Mouse (Mus musculus) thymus, postnatal 0 days (tissue): ENCODE data around the gene Palm2. TPM values are rescaled to one million over a fixed set of nuclear protein-coding genes. Genes with fewer than 3 reads are reported as not detected.

Experiments used
- DNase-seq: peaks from one replicate; pipeline ENCODE4 v3.0.0-alpha.2; 2015; ENCODE audit warnings: low spot score
- polyA plus RNA-seq: library from polyadenylated mRNA; unstranded; fragments of >200 nt; fragmentation: Nextera tagmentation; extraction: Ambion mirVana; gene quantifications from 2 replicates; pipeline ENCODE4 v1.2.1, GENCODE M21; 2015

The Palm2 gene
- polyA plus RNA-seq, 1 experiment from 2014 or later = 0.22 TPM

DNA sequence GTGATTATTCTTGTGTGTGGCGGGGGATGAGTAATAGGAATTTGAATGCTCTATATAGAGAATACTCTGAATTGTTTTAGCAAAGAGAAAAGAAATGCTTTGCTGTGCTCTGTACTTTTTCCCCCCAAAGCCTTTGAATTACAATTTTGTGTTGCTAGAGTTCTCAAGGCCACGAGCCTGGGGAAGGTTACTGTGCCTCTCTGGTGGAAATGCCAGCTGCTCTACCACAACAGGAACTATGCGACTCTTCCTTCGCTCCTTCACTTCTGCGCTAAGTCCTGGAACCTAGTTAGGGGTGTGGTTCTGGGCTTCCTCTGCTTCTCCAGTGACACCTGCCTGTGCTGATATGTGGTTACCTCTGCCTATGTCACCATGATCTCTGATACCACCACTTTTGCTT is 178.7 kb downstream of the Palm2 start:
- peak; percentile 25 for DNase-seq

DNA sequence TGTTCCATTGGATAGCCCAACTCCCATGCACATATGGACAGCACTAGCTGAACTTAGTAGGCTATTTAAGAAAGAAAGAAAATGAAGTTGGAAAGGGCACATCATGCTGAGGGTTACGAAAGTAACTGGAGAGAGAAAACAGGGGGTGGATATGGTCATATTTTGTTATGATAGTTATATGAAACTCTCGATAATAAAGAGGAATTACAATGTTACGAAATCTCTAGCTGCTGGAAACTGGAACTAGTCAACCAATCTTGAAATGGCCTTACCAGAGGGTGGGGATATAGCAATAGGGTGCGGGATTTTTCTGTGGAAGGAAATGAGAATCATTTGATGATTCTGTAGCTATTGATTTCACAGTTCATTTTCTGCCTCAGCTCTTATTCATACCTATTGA is 180.6 kb downstream of the Palm2 start:
- no peak for DNase-seq

DNA sequence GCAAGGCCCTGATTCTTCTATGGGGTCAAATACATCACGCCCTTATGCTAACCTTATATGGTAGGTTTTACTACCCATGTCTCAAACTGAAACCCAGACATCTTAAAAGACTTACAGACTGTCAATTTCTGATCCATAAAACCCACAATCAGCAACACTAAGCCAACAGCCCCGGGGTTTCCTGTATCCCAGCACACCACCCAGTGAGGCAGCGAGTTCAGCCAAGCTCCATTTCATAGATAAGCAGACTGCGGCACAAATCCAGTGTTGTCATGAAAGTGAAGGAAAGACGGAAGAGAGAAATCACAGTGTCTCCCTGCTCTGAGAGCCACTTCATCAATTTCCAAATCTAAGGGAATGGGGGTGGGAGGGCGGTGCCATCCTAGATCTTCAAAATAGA is 184.7 kb downstream of the Palm2 start:
- no peak for DNase-seq

DNA sequence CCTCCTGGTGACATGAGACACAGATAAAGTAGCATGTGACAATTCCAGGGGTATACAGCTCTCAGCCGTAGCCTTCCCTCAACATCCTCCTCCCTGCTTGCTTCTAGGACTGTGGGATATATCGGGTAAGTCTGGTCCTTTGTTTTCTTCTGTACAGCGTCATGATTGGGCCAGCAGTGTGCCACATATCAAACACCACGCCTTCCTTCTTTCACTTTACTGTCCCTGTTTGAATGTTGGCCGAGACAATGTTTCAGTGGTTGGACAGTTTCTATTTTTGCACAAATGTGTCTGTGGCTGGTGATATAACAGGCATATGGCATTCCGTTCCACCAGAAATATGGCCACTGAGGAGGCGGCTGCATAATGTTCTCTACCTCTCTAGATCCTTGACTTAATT is 188.8 kb downstream of the Palm2 start:
- DNase-seq = no peak

DNA sequence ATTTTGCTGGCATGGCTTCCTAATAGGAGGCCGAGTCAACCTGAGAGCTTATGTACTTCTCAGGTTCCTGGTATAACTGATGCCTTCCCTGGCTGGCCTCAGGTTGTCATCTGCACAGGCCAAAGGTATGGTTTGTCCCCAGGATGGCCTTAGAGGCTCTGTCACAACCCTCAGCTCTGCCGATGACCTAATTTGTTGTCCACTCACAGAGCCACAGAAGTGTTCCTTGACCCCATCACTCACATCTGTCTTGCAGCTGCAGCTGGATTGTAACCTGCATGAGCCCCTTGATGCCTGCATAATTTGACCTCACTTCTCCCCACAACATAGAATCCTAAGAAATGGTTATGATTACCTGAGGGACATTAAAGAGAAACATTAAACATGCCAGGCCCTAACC is 190.8 kb downstream of the Palm2 start:
- no peak for DNase-seq

DNA sequence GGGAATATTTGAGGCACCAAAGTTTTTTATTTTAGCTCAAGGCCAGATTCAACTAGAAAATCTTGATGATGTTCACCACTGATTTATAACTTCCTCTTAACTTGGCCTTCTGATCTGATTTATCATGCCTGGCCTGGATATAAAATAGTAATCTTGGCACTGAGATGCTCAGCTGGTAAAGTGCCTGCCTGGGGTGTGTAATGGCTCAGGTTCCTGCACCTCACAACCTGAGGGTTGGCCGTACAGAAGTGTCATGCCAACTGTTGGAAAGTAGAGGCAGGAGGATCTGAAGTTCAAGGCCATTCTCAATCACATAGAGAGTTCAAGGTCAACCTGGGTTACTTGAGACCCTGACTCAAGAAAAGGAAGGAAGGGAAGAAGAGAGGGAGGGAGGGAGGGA is 191.3 kb downstream of the Palm2 start:
- DNase-seq = no peak

DNA sequence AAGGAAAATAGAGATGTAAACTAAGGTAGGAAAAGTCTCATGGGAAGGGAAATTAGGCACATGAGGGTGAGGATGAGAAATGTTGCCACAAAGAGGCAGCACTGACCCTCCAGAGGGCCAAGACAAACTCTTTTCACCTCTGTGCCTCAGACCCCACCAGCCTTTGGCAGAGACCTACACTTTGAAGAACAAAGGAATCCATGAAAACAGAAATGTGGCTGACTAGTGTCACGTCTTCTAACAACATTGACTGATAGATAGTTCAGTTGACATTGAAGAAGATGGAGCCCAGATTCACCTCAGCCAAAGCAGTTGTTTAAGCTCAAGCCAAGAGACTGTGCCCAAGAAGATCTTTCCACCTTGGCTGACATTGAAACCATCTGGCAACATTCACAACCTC is 191.7 kb downstream of the Palm2 start:
- no peak for DNase-seq

DNA sequence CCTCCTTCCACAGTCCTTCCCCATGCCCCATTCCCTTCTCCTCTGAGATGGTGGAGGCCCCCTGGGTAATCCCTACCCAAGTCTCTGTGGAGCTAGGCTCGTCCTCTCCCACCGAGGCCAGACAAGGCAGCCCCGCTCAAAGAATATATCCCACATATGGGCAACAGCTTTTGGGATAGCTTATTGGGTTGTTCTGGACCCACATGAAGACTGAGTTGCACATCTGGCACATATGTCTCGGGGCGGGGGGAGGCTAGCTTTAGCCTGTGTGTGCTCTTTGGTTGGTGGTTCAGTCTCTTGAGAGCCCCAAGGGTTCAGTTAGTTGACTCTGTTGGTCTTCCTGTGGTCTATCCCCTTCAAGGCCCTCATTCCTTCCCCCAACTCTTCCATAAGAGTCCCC is 192.9 kb downstream of the Palm2 start:
- DNase-seq = no peak

DNA sequence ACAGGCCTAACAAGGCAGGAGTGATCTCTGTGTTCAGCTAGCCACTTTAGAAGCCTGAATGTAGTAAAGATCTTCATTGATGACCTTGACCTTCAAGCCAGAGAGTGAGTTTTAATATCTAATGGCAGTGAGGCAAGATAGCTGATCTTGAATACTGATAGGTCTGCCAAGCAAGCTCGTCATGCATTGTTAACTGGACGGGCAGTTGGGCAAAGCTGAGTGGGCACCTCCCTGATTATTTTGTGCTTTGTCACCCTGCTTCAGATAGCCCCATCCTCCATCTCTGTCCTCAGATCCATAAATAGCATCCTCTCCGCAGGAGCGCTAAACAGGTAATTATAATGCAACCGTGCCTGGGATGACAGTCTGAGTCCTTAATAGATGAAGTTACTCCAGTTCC is 198.3 kb downstream of the Palm2 start:
- no peak for DNase-seq

DNA sequence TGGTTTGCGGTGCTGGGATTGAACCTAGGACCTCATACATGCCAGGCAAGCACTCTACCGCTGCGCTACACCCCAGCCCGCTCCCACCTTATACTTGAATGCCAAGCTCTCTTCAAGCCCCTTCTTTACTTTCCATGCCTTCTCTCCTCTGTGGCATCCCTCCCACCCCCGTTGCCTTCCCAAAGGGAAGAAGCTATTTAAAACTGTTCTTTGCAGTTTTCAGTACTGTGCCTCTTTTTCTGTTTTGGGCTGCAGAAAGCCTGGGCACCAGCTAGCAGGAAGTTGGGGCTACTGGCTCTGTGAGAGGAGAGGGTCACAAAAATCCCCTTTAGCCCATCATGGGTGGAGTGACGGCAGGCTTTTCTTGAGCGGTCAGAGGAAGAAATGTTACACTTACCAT is 199.0 kb downstream of the Palm2 start:
- DNase-seq = no peak

DNA sequence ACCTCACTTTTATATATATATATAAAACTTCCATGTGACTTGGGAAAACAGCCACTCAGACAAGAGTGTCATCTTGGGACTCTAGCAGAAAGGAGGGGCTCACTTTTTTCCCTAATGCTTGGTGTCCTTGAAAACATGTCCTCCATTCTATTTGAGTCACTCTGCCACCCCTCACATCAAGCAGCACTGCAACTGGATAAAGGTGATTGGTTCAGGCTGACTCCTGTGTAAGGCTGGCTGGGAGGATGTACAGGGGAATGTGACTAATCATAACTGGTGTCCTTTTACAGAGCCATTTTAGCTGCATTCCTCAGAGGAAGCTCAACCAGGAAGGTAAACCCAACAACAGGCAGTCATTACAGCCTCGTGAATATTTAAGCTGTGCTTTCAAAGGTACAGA is 200.9 kb downstream of the Palm2 start:
- DNase-seq = no peak

DNA sequence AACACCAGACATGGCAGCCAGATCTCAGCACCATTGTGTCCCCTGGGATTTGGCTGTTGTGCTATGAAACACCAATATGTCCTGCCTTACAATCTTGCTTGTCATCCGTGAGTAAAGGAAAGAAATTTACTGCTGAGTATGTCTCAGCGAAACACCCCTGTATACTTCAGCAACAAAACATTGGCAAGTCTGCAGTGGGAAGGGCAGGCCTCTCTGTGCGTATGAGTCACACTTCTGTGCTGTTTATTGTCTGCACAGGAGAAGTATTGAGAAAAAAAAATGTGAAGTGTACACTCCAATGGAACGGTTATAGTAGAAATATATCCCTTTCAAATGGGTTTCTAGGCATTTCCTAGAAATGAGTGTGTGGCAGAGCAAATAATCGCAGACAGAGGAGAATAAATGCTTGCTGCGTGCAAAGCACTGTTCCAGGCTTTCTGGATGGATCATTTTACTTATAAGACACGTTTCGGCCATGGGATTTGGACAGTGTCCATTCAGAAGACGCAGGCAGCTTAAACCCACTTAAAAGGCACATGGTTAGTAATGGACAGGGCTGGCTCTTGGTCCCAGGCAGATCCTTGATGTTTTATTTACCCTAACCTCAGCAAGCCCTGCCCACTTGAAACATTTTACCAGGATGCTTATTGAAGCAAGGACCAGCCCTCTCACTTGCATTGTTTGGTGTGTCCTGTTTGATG is 202.9 kb downstream of the Palm2 start:
- no peak for DNase-seq

DNA sequence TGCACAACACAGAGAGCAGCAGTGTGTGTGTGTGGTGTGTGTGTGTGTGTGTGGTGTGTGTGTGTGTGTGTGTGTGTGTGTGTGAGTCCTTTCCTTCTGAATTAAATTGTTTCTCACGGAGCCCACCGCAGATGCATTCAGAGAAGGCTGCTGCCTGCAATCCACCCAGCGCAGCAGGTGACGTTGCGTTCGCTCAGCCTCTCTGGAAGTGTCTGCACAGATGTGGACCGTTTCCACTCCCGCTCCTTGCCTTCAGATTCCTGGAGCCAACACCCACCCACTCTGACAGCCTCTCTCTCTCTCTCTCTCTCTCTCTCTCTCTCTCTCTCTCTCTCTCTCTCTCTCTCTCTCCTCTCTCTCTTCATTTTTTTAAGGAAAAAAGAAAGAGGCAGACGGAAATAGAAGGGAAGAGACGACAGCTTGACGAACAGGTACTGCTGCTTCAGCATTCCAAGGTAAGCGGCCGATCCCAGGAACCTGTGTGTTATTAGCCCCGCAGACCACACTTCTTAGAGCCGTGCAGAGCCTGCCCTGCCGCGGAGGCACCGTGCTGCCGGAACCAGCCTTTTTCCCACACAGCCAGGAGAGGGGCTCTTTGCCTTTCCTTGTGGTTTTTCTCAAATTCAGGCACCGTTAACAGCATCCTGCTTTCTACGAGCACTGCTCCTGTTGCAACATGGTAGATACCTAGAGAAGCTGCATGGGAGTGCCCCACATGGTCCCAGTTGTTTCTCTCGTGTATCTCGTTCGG is 203.8 kb downstream of the Palm2 start:
- no peak for DNase-seq

DNA sequence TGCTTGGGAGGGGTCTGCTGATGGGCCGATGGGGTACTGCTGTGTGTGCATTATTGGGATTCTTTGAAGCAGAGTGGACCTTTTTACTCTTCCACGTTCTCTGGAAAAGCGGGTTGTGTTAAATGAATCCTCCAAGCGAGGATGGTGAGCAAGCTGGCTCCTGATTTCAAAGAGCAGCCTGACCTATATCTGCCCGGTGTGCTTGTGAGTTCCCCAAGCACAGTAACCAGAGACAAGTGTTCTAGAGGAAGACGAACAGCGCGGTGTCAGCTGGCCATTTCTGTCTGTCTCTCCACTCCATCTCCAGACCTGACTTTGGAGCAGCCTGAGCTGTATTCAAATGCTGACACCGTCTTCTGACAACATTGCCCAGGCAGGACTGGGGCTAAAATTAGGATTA is 204.9 kb downstream of the Palm2 start:
- DNase-seq = peak; percentile 10

DNA sequence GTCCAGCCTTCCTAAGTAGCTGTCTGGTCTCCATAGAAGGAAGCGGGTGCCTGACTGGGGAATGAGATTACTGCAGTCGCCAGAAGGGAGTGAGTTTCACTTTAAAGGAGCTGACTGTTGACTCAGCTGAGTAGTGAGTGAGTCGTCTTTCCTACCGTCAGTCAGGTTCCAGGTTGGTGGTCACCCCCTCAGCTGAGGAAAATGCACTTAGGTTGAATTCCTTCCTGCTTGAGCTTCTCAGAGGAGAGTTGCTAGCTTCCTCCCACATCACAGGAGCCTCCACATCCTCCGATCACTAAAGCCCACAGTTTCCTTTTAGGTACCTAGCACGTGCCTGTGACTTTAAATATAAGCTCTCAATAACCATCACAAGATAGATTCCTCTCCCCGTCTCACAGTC is 206.2 kb downstream of the Palm2 start:
- peak; percentile 65 for DNase-seq

DNA sequence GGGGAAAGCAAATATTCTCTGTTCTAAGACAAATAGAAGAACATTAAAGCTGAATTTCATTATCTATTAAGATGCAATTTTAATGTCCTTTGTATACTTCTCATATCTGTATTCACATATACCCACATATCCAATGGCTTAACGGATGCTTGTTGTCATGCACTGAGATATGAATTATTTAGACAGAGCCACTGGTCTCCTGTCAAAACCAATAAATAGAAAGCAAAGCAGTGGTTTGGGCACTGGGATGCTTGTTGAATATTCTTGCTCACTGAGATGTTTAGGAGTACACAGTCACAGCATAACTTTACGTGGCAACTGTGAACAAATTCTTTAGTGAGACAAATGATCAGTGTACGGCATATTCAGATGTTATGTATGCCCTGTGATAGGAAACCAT is 206.9 kb downstream of the Palm2 start:
- DNase-seq = no peak

DNA sequence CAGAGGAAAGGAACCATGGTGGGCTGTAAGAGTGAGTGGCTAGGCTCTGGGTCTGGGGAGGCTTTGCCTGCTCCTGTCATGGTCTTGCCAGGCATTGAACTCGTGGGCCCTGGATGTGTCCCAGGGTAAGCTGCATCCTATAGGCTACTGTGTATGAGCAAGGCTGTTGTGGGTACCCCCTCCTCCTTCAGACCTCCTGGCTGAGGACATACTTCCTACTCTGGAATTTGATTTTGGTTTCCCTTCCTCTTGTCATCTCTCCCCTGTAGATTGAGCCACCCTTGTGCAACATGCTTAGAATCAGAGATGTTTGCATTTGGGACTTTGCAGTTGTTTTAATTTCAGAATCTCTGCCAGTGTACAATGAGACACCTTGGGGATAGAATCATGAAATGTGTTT is 216.9 kb downstream of the Palm2 start:
- DNase-seq = no peak

DNA sequence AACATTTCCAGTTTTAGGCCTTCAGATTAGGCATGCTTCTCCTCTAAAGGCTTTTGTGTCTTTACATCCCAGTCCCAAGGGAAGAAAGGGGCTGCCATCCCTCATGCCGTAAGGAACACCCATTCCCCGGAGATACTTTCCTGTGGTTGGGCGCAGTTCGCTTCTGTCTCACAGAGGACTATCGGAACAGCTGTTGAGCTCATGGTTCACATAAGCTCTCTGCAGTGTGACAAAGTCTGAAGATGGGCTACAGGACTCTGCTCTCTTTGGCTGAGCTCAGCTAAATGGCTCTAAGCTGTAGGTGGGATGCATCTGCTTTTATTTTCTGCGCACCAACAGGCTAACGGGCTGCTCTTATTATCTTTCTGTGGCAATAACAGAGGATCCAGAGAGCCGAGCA is 217.5 kb downstream of the Palm2 start:
- DNase-seq = no peak

DNA sequence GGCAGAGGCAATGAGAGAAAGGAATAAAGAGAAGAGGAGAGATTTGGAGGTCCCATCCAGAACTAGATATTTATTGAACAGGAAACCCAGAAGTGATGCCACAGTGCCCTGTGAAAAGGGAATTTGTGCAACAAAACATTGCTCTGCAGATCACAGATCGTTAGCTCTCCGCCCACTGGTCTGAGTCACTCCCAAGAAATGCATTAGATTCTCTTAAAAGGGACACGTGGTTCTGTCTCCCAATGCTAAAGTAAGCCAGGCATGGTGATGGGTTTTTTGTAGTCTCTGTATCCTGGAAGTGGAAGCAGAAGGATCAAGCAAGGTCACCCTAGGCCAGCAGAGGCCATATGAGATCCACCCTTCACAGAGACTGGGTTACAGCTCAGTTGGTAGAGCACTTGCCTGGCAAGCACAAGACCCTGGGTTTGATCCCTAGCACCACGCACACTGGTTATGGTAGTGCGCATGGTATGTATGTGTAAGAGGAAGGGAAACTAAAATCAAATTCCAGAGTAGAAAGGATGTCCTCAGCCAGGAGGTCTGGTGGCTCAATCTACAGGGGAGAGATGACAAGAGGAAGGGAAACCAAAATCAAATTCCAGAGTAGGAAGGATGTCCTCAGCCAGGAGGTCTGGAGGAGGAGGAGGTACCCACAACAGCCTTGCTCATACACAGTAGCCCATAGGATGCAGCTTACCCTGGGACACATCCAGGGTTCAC is 218.3 kb downstream of the Palm2 start:
- DNase-seq = no peak

DNA sequence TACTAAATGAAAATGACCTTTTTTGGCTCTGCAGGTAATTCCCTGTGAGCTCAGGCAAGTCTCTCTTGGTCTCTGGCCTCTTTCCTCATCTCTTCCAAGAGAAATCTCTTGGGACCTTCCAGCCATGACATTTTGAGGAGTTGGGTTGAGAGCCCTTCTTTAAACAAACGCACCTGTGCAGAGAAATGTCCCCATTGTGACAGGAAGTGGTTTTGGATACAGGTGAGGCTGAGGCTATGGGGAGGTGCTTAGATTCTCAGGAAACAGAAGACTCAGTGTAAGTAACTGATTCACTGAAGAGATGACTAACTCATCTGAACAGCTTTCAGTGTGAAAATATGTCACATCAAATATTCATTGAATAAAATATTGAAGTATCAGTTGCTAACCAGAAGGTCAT is 221.9 kb downstream of the Palm2 start:
- DNase-seq = peak; percentile 52

DNA sequence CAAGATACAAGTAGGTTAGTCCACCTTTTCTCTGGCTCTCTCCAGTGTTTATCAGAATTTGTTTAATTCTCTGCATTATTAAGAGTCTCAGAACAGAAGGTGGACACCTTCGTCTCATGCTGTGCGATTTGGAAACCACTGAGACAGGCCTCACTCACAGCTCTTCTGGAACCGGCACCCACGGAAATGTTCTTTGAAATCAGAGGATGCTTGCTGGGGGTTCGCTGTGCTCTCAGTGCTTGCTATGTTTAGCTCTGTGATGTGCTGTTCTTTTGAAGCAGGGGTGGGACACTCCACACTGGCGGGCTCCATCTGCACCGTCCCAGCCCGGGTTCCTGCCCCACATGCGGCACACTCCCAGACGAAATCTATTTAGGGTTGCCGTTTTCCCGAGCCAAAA is 222.3 kb downstream of the Palm2 start:
- peak; percentile 66 for DNase-seq

DNA sequence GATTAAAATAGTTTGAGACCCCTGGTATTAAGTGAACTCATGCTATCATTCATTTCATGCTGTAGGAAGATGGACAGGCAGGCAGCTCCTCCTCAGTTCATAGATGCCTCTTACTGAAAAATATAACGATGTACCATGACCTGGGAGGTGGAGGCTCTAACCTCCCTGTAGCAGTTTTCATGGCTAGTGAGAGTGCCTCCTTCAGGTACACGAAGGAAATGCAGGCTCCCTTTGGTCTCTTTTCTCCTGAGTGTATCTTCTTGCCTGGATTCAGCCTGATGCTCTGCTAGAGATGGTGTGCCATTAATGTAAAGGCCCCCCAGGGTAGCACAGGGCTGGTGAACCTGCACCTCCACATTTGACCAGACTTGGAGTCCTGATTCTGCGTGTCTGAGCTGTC is 222.8 kb downstream of the Palm2 start:
- peak; percentile 14 for DNase-seq

DNA sequence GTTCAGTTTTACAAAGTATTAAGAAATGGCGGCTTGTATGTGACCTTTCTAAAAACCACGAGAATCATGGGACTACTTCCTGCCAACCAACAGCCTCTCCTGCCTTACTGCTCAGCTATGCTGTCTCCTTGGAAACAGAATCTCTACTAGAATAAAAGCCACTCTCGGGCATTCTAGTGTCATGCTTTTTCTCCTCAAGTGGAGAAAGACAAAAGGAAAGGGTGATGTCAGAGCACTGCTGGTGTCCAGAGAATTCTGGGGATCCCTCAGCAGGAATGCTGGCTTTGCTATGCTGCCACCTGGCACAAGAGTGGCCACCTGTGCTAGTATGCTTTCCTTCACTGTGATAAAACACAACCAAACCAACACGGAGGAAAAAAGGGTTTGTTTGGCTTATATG is 226.4 kb downstream of the Palm2 start:
- DNase-seq = peak; percentile 19
